Mouse (Mus musculus) testis, adult 2 months (tissue): ENCODE data around the gene Rab3a. TPM values are rescaled to one million over a fixed set of nuclear protein-coding genes. Genes with fewer than 3 reads are reported as not detected.
A peak's percentile ranks its signal among the peaks of the same experiment; 100 is the strongest.

Source experiments
- H3K27ac ChIP-seq: fragments of 200-500 bp; 2 replicates; pipeline ENCODE4 v1.5.1; 2012; ENCODE audit warnings: low read depth, low read length; ENCODE audit not compliant: control insufficient read depth, insufficient read depth
- H3K27me3 ChIP-seq: fragments of 200-500 bp; 2 replicates; pipeline ENCODE4 v1.6.1; 2012; ENCODE audit warnings: mild to moderate bottlenecking, low read length, moderate library complexity; ENCODE audit not compliant: control insufficient read depth, insufficient read depth
- H3K36me3 ChIP-seq: fragments of 200-500 bp; 2 replicates; pipeline ENCODE4 v1.6.1; 2012; ENCODE audit warnings: mild to moderate bottlenecking, low read length; ENCODE audit not compliant: control insufficient read depth, insufficient read depth
- H3K4me1 ChIP-seq: fragments of 200-500 bp; 2 replicates; pipeline ENCODE4 v1.6.1; 2012; ENCODE audit warnings: low read length; ENCODE audit not compliant: control insufficient read depth, insufficient read depth
- H3K4me3 ChIP-seq: fragments of 200-500 bp; 2 replicates; pipeline ENCODE4 v1.5.1; 2012; ENCODE audit warnings: low read depth, mild to moderate bottlenecking, low read length, moderate library complexity, mixed read lengths; ENCODE audit not compliant: control insufficient read depth
- CTCF ChIP-seq: fragments of 200-500 bp; IDR thresholded peaks from 2 replicates; pipeline ENCODE4 v1.5.1; 2012; ENCODE audit warnings: low read depth, mild to moderate bottlenecking, inconsistent platforms, low read length, moderate library complexity; ENCODE audit not compliant: control insufficient read depth, insufficient read depth, insufficient replicate concordance
- POLR2A ChIP-seq: fragments of 200-500 bp; IDR thresholded peaks from 2 replicates; pipeline ENCODE4 v1.6.1; 2012; ENCODE audit warnings: low read depth, mild to moderate bottlenecking, inconsistent platforms, low read length, moderate library complexity; ENCODE audit not compliant: control insufficient read depth
- polyA plus RNA-seq: library from polyadenylated mRNA; depleted of rRNA; stranded (reverse); fragments of >200 nt; gene quantifications from 2 replicates; pipeline ENCODE4 v1.2.3, GENCODE M21; 2012

The Rab3a gene
- polyA plus RNA-seq, 1 experiment: 8.2 TPM

DNA sequence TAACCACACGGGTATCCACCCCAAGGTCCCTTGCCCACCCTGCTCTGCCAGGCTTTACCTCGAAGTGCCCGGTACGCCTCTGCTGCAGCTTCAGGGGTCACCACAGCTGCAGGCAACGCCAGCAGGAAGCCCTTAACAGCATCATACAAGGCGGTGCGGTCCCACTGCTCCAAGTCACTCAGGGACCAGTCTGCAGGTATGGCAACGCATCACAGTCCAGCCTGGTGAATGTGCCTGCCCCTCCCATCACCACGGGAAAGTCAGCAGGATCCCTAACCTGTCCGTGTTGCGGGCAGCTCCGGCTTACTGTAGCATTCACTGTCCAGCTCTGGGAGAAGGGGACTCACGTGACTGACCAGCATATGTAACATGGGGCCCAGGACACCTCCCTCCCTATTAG, 17.6 kb downstream of the Rab3a start:
- peaks cover 5% of the 10 kb centered on the region; the same call in 1 of the 2 replicates for H3K4me1 ChIP-seq

DNA sequence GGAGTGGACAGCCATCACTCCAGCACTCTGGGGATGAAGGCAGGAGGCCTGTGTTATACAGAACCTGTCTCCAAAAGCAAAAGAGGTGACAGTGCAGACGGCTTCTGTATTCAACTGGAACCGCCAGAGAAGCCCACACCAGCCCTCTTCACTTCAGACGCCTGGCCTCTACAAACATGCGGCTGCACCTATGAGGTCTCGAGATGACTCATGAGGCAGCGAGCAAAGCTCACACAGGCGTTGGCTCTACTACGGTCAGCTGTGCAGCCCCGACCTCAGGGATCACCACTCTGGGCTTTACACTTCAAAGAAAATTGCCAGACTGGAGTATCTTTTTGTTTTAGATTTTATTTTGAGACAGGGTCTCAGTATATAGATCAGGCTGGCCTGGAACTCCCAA, 18.4 kb downstream of the Rab3a start:
- no peaks in the 10 kb centered on the region for H3K36me3 ChIP-seq
- H3K4me1 ChIP-seq: peaks cover 7% of the 10 kb centered on the region; the same call in 1 of the 2 replicates
- H3K27me3 ChIP-seq: no peaks in the 10 kb centered on the region
- H3K4me3 ChIP-seq: no peak overlapping the region
- H3K27ac ChIP-seq: no peak overlapping the region
- TF ChIP-seq CTCF (no peak), POLR2A (no peak)

More for the DNA sequence above, 17.6 kb downstream of the Rab3a start:
- TF ChIP-seq POLR2A (no peak), CTCF (no peak)
- Histone ChIP-seq H3K27me3 (no peaks in the 10 kb centered on the region), H3K27ac (no peak overlapping the region), H3K4me3 (no peak overlapping the region), H3K36me3 (no peaks in the 10 kb centered on the region)

DNA sequence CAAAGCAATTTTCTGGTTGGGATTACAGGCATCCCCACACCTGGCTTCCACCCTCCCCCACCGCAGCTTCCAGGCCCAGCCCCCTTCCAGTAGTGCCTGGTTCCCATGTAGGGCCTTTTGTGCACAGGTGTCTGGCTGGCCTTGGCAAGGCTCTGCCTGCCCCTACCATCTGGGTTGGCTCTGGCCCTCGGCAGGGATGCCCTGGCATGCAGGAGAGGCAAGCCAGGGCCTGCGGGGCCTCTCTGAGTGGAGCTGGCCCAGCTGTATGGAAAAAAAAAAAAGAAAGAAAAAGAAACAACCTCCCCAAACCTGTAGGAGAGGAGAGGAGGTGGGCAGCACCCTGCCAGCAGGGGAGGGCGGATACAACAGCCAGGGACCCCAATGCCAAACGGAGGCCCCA, 18.9 kb downstream of the Rab3a start:
- H3K36me3 ChIP-seq: no peaks in the 10 kb centered on the region

DNA sequence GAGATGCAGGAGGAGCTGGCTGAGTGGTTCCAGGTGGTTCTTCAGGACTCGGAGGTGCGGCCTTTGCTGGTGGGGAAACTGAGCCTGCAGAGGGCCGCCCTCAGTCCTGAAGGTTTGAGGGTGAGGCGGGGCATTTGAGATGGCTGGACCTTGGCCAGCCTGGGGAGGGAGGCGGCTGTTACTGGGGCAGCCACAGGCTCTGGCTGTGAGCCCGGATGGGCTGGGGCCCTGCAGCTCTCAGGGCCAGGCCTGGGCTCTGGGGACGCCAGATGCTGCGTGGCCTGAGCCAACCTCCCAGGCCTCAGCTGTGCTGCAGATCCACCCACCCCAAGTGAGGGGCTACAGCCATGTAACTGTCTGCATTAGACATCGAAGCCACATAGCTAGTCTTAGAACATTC, 19.4 kb downstream of the Rab3a start:
- Histone ChIP-seq H3K4me3 (no peak overlapping the region), H3K27ac (no peak overlapping the region), H3K4me1 (peaks cover 9% of the 10 kb centered on the region), H3K27me3 (no peaks in the 10 kb centered on the region), H3K36me3 (no peaks in the 10 kb centered on the region)
- no peak for TF ChIP-seq CTCF
- no peak for TF ChIP-seq POLR2A

More for the DNA sequence above, 18.9 kb downstream of the Rab3a start:
- H3K27me3 ChIP-seq: no peaks in the 10 kb centered on the region
- TF ChIP-seq CTCF (no peak), POLR2A (no peak)
- no peak overlapping the region for H3K27ac ChIP-seq
- H3K4me3 ChIP-seq: no peak overlapping the region
- H3K4me1 ChIP-seq: peaks cover 9% of the 10 kb centered on the region

DNA sequence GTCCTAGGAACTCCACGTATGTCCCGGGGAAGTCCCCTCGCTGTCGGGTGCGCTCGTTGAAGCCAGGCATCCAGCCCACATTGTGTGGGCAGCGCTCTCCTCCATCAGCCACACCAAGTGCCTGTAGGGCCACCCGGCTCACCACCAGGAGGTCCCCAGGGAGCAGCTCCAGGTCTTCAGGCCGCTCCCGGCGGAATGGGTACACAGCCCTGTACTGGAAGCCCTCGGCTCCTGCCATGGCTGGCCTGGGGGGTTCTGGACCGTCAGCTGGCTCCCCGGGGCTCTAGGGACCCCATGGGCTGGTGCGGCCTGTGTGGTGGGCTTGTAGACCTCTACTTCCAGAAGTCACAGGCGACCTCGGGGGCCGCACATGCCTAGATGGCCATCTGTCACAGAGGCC, 20.3 kb downstream of the Rab3a start:
- H3K4me1 ChIP-seq: peaks cover 9% of the 10 kb centered on the region
- H3K36me3 ChIP-seq: no peaks in the 10 kb centered on the region
- H3K27me3 ChIP-seq: no peaks in the 10 kb centered on the region
- H3K4me3 ChIP-seq: no peak overlapping the region
- no peak overlapping the region for H3K27ac ChIP-seq
- no peak for TF ChIP-seq POLR2A
- no peak for TF ChIP-seq CTCF

DNA sequence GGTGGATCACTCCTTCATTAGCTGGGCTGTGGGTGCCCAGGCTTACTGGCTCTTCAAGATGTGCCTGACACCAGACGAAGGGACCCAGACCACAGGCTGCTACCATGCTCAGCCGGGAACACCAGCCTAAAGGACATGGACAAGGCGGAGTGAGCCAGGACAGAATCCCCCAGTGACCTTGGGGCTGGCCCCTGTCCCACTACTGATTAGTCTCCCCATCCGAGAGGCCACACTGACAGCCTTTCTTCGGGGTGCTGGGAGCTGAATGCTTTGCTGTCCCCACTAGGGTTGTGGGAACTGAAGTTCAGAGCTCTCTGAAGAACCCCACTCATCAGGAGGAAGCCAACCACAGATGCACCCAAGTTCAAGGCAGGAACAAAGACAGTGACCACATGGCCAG, 20.7 kb downstream of the Rab3a start:
- H3K27ac ChIP-seq: no peak overlapping the region
- no peaks in the 10 kb centered on the region for H3K27me3 ChIP-seq
- H3K4me1 ChIP-seq: peaks cover 9% of the 10 kb centered on the region
- no peaks in the 10 kb centered on the region for H3K36me3 ChIP-seq
- no peak overlapping the region for H3K4me3 ChIP-seq
- no peak for TF ChIP-seq POLR2A
- TF ChIP-seq CTCF: no peak

DNA sequence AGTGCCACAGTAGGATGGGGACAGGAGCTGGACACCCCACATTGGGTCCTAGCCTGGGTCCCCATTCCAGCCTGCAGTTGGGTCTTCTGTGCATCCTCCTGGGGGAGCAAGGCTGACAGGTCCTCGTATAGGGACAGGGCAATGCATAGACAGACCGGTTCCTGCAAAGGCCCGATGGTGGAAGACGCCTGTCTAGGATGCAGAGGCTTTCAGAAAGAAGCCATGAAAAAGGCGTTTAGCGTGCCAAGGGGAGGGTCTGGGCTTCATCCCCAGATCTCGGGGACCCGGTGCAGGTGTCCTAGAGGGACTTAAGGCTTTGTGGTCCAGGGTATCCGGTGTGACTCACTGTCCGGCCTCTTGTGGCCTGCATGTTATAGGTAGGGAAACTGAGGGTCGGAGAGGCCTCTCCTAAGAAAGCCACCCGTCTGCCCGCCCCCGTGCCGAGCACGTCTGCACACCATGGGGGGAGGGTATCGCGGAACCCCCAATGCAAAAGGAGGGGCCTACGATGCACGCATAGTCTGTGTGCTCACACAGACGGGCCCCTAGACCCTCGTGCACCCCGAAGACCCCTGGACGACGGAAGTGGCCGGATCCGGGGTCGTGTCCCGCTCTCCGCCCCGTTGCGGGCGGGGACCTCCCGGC, 21.5 kb downstream of the Rab3a start:
- Histone ChIP-seq H3K27me3 (no peaks in the 10 kb centered on the region), H3K27ac (peak overlapping the region; percentile 56), H3K4me3 (peak overlapping the region; percentile 90), H3K36me3 (no peaks in the 10 kb centered on the region), H3K4me1 (peaks cover 9% of the 10 kb centered on the region)
- TF ChIP-seq CTCF: no peak
- TF ChIP-seq POLR2A: no peak
